Mouse (Mus musculus) monocyte, adult 5-6 weeks (primary cell): ENCODE results near the gene Odf2l. TPM values are rescaled to one million over a fixed set of nuclear protein-coding genes. Genes with fewer than 3 reads are reported as not detected.

Experiments used
- ATAC-seq: fragments of 153-309, 156-312 bp; replicated peaks from 2 replicates; pipeline ENCODE4 v1.8.0; 2017; ENCODE audit warnings: mild to moderate bottlenecking; ENCODE audit not compliant: low TSS enrichment, insufficient number of reproducible peaks, severe bottlenecking, poor library complexity, low FRiP score
- total RNA-seq: library from RNA; stranded (forward); fragments of 200-1000, 200-491, 200-594 nt; gene quantifications from 3 replicates; pipeline ENCODE4 v1.2.3, GENCODE M21; 2017

Odf2l gene
- total RNA-seq, 1 experiment from 2014 or later, result 34.9 TPM

DNA sequence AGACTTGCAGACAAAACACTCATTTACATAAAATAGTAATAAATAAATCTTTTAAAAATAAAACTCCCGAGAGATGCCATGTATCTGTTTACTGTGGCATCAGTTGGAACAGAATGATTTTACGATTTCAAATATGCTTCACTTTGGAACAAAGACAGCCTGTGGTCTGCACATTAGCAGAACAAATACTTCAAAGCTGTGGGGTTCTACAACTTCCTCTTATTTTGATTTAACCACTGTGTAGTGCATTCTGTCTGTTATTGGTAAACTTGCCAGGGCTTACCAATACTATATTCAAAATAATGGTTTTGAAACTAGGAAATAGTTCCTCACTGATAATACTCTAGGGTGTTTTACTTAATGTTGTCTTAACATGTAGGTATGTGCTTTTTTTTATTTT, 8.2 kb downstream of the Odf2l start:
- no peak for ATAC-seq

DNA sequence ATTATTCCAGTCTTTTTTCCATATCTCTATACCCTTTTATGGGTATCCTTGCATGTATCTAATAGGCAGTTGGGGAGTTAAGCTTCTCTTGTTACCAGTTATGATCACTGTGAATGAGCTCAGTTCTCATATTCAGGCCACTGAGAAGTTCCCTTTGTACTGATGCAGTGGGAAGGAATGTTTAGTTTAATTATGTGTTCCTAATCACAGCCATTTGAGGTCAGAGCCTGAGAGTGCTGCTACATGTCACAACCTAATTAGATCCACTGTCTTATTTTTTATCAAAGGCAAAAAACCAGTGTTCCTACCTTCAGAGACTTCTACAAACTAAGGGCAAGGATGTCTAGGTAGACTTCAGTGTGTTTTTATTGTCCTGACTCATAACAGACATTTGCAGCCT, 11.0 kb downstream of the Odf2l start:
- no peak for ATAC-seq

DNA sequence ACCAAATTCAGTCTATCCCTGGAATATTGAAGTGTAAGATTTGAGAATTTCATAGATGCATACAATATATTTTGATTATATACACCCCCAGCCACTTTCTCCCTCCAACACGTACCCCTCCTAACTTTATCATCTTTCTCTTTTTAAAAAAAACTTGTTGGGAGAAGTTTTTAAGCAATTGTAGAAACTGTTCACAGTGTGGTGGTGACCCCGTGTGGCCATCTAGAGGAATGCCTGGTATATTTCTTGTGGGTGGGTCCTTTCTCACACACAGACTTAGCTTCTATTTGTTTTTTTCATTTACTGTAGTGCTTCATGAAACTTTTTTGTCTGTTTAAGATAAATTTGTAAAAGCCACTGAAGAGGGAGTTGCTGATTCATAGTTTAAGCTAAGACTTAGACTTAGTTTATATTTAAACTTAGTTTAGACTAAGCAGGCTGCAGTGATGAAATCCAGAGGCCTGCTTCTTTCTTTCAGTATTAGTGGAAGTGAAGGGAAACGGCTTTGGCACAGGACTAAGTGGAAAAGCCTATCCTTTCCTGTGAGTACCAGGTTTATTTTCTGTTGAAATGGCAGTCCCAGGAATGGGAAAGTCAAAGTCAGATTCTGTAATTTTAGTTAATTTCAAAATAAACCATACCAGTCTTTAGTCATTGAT, 13.0 kb downstream of the Odf2l start:
- peak; percentile 68; the same call in 1 of the 2 replicates for ATAC-seq

DNA sequence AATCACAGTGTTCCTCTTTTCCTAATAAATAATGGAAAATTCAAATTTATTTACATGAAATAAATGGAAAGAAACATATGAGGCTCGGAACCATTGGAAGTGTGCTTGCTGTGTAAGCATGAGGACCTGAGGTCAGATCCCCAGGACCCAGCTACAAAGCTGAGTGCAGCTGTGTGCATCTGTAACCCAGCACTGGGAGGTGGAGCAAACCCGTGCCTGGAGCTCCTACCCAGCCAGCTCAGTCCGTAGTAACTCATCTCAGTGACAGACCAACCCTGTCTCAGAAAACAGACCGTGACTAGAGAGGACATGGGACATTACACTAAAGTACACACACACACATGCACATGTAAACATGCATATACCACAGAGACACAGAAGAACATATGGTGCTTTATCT, 21.8 kb downstream of the Odf2l start:
- ATAC-seq, result no peak

DNA sequence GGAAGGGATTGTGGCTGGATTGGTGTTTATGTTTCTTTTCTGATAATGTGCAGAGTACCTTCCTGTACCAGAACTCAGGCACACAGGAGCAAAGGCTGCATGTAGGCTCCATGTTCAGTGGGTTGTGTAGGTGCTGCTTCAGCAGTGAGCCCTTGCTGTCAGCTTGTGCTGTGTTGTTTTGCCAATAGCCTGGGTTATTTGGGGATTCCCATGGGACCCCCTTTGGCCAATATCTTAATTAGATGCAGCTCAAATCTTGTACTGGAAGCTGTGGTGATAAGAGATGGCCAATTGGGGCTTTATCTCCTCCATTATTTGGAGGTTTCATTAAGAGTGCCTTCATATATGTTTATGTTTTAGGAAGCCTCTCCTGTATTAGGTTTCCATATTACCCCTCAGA, 24.5 kb downstream of the Odf2l start:
- ATAC-seq, result no peak

DNA sequence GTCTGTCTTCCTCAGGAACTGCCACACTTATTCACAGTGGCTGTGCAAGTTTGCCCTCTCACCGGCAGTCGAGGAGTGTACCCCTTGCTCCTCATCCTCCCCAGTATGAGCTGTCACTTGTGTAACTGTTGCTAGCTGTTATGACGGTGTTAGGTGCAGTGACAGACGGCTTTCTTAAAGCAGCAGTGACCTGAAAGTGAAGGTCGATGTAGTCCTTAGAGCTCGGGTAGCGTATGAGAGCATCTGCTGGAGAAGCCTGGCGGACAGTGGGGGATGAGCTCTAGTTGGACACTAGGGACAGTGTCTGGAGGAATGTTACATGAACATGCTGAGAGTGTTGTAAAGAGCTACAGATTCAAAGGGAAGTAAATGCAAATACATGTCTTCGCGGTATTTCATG, 25.5 kb downstream of the Odf2l start:
- no peak for ATAC-seq

DNA sequence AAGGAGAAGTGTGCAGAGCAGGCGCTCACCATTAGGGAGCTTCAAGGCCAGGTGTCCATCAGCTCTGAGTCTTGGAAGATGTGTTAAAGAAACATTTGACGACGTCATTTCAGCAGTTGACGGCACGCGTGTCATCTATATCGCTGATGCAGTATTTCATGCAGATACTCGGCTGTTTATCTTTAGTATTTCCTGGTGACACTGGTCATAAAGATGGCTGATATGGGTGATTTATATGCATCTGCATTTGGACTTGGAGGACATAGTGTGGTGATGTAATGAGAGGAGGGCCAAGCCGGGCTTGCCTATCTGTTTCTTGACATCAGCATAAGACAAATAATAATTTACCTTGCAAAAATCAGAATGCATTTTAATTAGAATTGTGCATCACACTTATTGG, 28.5 kb downstream of the Odf2l start:
- no peak for ATAC-seq

DNA sequence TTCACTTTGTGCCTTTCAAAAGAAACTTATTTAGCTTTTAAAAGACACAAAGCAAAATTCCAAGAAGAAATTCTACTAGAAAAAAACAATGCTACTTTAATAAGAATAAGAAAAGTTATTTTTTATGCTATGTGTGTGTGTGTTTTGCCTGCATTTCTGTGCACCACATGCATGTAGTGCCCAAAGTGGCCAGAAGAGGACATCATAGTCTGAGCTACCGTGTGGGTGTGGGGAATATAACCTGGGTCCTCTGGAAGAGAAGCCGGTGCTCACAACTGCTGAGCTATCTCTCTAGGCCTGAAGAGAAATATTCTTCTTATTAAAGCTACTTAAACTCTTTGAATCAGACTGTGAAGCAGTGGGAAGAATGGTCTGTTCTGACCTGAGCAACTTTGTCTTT, 29.1 kb downstream of the Odf2l start:
- ATAC-seq, result no peak

DNA sequence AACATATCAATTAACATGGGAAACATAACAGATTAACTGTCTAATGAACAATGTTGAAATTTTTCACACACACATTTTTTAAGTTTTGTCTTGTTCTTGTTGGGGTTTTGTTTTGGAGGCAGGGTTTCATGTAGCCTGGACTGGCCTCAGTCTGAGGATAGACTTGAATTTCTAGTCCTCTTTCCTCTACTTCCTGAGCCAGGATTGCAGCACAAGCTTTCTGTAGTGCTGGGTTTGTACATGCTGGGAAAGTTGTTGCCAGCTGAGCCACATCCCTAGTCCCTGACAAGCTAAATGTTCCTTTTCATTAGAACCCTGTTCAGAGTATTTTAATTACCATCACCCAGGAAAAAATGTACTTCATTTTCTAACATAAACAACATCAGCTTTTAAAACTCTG, 29.6 kb downstream of the Odf2l start:
- no peak for ATAC-seq

DNA sequence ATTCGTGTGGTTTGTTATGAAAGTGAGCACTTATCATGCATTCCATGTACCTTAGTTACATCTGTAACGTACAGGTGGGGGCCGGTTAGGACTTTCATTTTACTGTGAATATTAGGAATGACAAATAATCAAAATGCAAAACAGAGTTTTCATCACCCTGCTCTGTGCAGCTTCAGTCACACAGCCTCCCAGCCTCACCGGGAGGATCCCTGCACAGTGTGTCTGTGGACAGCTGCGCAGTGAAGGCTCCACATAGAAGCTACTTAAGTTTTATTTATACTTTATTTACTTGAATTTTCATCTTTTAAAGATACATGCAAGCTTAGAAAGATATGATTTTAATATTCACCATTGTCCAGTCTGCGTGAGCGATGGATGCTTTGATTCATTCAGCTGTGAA, 32.7 kb downstream of the Odf2l start:
- ATAC-seq, result no peak

DNA sequence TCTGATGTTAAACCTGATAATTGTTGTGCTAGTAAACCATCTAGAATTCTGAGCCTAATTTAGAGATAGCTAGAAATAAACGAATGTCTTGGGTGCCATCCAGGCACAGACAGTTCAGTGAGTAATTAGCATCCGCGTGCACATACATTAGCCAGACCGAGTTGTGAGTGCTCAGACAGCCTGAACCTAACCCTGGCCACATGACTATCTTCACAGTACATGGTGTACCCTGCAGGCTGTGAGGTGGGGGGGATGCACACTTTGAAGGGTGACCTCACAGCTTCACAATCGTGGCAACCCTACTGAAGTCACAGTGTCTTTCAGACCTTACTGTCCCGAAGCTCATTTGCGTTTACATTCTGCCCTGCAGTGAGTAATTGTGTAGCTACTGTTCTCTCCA, 33.5 kb downstream of the Odf2l start:
- no peak for ATAC-seq

DNA sequence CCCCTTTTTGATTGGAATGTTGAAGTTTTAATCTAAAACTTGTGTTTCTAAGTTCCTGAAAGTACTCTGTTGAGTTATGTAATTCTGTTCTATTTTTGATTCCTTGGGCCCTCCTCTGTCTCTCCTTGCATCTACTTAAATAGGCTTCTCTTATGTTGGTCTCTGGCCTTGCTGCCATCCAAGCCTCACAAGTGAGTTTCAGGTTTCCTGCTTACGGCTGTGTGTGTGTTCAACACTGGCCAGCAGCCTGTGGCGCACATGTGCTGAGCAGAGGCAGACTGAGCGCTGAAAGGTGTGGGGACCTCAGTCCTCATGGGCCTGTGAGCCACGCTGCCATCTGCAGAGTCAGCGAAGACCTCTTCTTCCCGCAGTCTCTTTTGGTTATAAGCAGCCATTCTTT, 38.5 kb downstream of the Odf2l start:
- no peak for ATAC-seq

DNA sequence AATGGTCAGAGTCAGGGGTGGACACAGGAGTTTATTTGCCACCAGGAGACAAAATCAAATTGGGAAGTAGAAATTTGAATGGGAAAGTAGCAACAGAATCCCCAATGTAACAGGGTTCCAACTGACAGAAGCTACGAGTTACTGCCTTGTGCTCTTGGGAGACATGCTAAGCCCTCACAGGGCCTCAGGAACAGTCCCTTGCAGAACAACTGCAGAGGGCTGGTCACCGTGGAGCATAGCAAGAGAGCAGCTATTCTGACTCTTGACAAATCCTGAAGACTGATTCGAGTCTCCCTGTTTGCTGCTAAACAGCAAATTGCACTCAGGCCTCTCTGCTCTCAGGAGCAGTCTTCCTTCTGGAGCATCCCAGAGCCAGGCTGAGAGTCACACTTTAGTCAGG, 40.1 kb downstream of the Odf2l start:
- no peak for ATAC-seq

DNA sequence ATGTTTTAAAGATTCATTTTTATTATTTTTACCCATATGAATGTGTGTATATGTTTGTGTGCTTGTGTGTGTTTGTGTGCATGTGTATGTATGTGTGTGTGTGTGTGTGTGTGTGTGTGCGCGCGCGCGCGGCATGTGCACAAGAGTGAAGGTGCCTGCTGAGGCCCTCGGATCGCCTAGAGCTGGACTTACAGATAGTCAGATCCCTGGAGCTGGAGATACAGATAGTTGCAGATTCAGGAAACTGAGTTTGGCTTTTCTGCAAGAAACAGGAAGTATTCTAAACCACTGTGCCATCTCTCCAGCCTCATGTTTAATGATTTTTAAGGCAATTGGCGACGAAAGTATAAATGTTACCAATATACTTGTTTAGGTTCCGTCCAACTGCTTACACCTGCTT, 48.4 kb downstream of the Odf2l start:
- ATAC-seq, result no peak

DNA sequence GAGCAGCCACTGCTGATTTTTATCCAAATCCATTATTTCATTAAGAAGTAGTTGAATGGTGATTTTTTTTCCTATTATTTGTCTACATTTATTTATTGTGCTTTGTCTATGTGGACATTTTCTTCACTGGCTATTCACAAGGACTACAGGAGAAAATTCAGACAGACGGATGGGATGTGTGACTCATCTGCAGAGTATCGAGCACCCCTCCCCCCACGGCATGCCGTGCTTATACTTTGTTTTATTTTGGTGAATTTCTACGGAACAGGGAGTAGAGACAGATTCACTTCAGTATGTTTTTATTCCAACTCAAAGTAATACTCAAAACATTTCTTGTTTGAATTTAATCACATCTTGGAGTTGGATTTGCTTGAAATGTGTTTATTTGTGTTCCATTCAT, 49.4 kb downstream of the Odf2l start:
- no peak for ATAC-seq

DNA sequence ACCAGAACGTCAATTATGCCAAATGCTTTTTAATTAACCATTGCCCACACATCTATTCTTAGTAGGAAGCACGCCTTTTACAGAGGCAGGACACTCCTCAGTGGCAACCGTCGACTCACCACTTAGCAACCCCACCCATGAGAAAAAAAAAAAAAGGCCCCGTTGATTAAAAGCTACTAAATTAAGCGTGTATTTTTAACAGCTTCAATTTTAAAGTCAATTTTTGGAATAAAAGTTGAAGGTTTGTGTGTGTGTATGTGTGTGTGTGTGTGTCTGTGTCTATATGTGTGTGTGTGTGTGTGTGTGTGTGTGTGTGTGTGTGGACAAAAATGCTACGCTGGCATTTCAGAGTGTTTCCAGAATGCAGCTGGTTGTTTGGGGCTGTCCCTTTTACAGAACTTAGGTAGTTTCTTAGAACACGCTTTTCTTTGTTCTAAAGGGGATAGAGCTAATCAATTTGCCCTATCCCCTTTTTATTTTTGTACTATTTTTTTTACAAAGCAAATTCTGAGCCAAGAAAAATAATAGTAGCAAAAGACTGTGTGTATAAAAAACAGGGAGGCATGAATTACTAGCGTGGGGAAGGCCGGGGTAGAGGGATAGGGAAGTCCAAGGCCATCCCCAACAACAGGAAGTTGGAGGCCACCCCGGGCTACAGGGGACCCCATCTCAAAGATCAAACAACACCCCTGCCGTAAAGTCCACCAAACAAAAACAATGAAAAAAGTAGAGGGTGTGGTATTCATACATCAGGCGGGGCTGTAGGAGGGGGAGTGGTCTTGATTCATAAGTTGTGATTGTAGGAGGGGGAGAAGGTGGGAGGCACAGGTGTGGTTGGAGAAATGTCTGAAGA, 50.7 kb downstream of the Odf2l start:
- no peak for ATAC-seq

DNA sequence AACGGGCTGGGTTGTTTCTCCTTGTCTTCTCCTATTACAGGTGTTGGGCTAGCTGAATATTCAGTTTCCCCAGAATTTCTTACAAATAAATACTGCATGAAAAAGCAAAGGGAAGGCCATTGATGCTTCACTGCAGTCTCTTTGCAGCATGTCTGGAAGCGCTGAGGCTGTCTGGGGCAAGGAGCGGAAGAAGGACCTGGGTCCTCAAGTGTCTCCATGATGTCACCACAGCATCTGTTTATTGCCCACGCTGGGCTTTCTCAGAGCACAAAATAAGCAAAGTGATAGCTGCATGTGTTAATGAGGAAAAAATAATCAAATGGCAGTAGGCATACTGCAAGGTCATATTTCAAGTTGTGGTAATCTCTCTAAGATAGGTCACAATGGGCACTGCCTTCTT, 51.6 kb downstream of the Odf2l start:
- no peak for ATAC-seq

DNA sequence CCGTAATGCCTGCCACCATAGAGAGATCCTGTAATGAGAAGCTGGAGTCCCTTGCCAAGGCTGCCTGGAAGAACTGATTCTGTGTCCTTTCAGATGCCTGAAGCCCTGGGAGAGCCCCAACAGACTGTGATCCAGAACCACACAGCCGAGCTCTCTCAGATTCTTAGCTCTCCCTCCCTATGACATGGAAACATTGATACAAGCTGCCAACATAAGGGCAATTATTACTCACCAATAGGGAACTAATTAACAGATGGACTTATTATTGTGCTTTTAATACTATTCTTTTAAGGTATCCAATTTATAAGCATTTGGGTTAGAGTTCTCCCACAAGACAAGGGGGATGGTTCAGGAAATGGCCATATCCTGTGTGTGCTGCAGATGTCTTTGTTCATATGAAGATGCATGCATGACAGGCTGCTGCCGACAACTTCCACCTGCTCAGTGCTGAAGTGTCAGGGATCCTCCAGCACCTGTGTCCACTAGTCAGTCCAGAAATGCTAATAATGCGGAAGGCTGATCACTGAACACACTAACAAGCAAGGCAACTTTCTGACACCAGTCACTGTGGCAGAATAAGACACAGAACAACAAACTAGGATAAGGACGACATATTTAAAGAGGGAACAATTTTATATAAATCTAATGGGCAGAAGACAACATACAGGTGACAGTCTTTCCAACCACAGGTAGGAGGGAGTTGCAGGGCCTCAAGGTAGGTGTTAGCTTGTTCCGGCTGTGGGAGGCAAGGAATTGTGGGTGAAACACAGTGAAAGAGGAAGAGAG, 52.4 kb downstream of the Odf2l start:
- ATAC-seq, result no peak

DNA sequence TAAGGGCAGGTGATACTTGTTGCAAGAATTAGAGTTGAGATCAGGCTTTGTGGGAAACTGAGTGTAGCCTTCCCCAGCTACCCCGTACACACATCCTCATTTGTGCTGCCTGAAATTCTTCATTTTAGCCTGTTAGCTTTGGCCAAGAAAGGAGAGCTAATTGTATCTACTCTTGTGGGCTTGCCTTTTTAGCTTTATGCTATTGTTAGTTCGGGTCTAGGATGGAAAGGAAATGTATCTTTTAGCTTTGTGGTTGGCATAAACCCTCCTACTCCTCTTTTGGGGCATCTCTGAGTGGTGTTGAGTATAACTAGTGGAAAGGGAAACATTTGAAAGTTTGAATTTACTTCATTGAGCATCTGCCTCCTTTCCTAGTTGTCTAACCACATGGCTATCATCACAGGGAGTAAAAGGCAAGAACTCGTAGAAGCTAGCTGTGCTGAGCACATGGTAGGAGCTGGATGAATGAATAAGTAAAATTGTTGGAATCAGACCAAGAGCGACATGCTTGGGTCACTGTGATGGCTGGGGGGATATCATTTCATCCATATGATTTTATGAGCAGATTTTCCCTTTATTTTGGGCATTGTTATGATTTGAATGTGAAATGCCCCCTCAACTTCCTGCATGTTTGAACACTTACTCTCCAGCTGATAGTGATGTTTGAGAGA, 53.1 kb downstream of the Odf2l start:
- ATAC-seq, result no peak
